Mouse (Mus musculus) brain, adult 2 months (tissue): ENCODE data around the gene Fam170b.

Experiments used
- DNase-seq: peaks from one replicate; pipeline ENCODE4 v3.0.0; 2011; ENCODE audit warnings: low read depth, low spot score

Gene Fam170b

GRCm38 (mm10) chr14:32827994-32828650 lies 5.6 kb upstream of the Fam170b start:
- DNase-seq, result peak; percentile 62

- DNase-seq, result no peak
Measured at GRCm38 (mm10) chr14:32835181-32835580, 1.4 kb downstream of the Fam170b start.

GRCm38 (mm10) chr14:32835596-32835995 lies 1.8 kb downstream of the Fam170b start:
- DNase-seq, result no peak

- no peak for DNase-seq
Measured at GRCm38 (mm10) chr14:32836191-32836590, 2.4 kb downstream of the Fam170b start.

GRCm38 (mm10) chr14:32842052-32842451 lies 8.3 kb downstream of the Fam170b start:
- no peak for DNase-seq

GRCm38 (mm10) chr14:32854059-32854458 lies 20.3 kb downstream of the Fam170b start:
- DNase-seq, result no peak

GRCm38 (mm10) chr14:32856246-32856645 lies 22.5 kb downstream of the Fam170b start:
- DNase-seq, result no peak

GRCm38 (mm10) chr14:32856681-32857328 lies 23.0 kb downstream of the Fam170b start, which contains the start of gene Vstm4:
TSS of gene Vstm4 (plus strand) at chr14:32856756.
- peak; percentile 15 for DNase-seq

GRCm38 (mm10) chr14:32858361-32858760 lies 24.6 kb downstream of the Fam170b start:
- no peak for DNase-seq

- DNase-seq, result no peak
Measured at GRCm38 (mm10) chr14:32858941-32859510, 25.3 kb downstream of the Fam170b start.

GRCm38 (mm10) chr14:32859831-32860569 lies 26.2 kb downstream of the Fam170b start:
- DNase-seq, result peak; percentile 10

- no peak for DNase-seq
Measured at GRCm38 (mm10) chr14:32861149-32861581, 27.4 kb downstream of the Fam170b start.

- no peak for DNase-seq
Measured at GRCm38 (mm10) chr14:32861656-32862055, 27.9 kb downstream of the Fam170b start.

GRCm38 (mm10) chr14:32865331-32865730 lies 31.6 kb downstream of the Fam170b start:
- DNase-seq, result no peak

GRCm38 (mm10) chr14:32871963-32872362 lies 38.2 kb downstream of the Fam170b start:
- no peak for DNase-seq

- no peak for DNase-seq
Measured at GRCm38 (mm10) chr14:32877549-32877948, 43.8 kb downstream of the Fam170b start.

GRCm38 (mm10) chr14:32880332-32880731 lies 46.6 kb downstream of the Fam170b start:
- DNase-seq, result no peak

GRCm38 (mm10) chr14:32881693-32882092 lies 47.9 kb downstream of the Fam170b start:
- no peak for DNase-seq
